Mouse (Mus musculus): Measurements from ENCODE around the gene Zfp777.

DNA sequence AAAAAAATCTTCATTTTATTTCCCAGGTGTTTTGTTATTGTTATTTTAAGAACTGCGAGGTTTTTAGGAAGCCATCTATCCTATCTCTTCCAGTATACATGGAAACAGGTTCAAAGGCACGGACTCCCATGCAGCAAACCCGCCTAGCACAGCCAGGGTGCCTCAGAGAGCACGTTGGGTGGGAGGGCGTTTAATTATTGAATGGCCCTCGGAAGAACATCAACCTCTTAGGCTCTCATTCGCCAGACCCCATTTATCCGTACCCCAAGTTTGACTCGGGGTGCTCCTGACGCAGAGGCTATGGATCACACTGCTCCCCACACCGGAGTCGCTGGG lies 1.6 kb downstream of the Zfp777 start:
- TF ChIP-seq CTCF (IDR thresholded peaks at IDR 0.05; ENCODE audit: low read depth) (peak; percentile 30; the same call in 1 of the 2 replicates), EP300 (IDR thresholded peaks at IDR 0.05; ENCODE audit: low read depth) (no peak)

Data from liver, embryonic 14.5 days (tissue).